Mouse (Mus musculus) liver, adult 2 months (tissue): Measurements from ENCODE around the gene Cd247. TPM values are rescaled to one million over a fixed set of nuclear protein-coding genes. Genes with fewer than 3 reads are reported as not detected.

Experiments
- DNase-seq: peaks from one replicate; pipeline ENCODE4 v3.0.0-alpha.2; 2011; ENCODE audit warnings: low read depth, low spot score; ENCODE audit errors: extremely low read depth
- H3K27ac ChIP-seq: fragments of 200-500 bp; replicated peaks from 2 replicates; pipeline ENCODE4 v1.5.1; 2012; ENCODE audit warnings: low read depth, mild to moderate bottlenecking, control low read depth, inconsistent platforms, low read length; ENCODE audit not compliant: insufficient read depth
- H3K27me3 ChIP-seq: fragments of 200-500 bp; 2 replicates; pipeline ENCODE4 v1.6.1; 2012; ENCODE audit warnings: mild to moderate bottlenecking, moderate library complexity, low read length, inconsistent platforms; ENCODE audit not compliant: control insufficient read depth, insufficient read depth
- H3K36me3 ChIP-seq: fragments of 200-500 bp; 2 replicates; pipeline ENCODE4 v1.6.1; 2012; ENCODE audit warnings: low read length, inconsistent platforms; ENCODE audit not compliant: control insufficient read depth, insufficient read depth
- H3K4me1 ChIP-seq: fragments of 200-500 bp; 2 replicates; pipeline ENCODE4 v1.6.1; 2011; ENCODE audit warnings: low read length; ENCODE audit not compliant: control insufficient read depth, insufficient read depth
- H3K4me3 ChIP-seq: fragments of 200-500 bp; 2 replicates; pipeline ENCODE4 v1.5.1; 2011; ENCODE audit warnings: low read depth, mild to moderate bottlenecking, control low read depth, low read length, moderate library complexity; ENCODE audit not compliant: insufficient read depth
- H3K79me2 ChIP-seq: fragments of 200-500 bp; 2 replicates; pipeline ENCODE4 v1.6.1; 2012; ENCODE audit warnings: inconsistent platforms, mild to moderate bottlenecking, low read length, moderate library complexity; ENCODE audit not compliant: control insufficient read depth, insufficient read depth
- H3K9ac ChIP-seq: fragments of 200-500 bp; 2 replicates; pipeline ENCODE4 v1.6.1; 2012; ENCODE audit warnings: low read depth, mild to moderate bottlenecking, control low read depth, inconsistent platforms, low read length
- CTCF ChIP-seq: fragments of 200-500 bp; IDR thresholded peaks from 2 replicates; pipeline ENCODE4 v1.5.1; 2011; ENCODE audit warnings: low read depth, low read length, control low read depth
- POLR2A ChIP-seq: fragments of 200-500 bp; IDR thresholded peaks from 2 replicates; pipeline ENCODE4 v1.6.1; 2011; ENCODE audit warnings: low read length, control low read depth; ENCODE audit not compliant: insufficient read depth; ENCODE audit errors: extremely low read depth
- WGBS: fragments of 180-500 bp; shearing (Covaris S2); methylation state at CpG from one replicate; pipeline ENCODE4 v1.1.7; 2018; 5-methylcytosine and 5-hydroxymethylcytosine counted together
- polyA plus RNA-seq: library from polyadenylated mRNA; depleted of rRNA; stranded (reverse); fragments of >200 nt; gene quantifications from 2 replicates; pipeline ENCODE4 v1.2.3, GENCODE M21; 2012
- total RNA-seq: library from RNA; depleted of rRNA; stranded (reverse); fragments of >200 nt; gene quantifications from 2 replicates; pipeline ENCODE4 v1.2.3, GENCODE M21; 2014

Gene Cd247
- total and polyA plus RNA-seq, 2 experiments = 0.55 to 0.64 TPM

DNA sequence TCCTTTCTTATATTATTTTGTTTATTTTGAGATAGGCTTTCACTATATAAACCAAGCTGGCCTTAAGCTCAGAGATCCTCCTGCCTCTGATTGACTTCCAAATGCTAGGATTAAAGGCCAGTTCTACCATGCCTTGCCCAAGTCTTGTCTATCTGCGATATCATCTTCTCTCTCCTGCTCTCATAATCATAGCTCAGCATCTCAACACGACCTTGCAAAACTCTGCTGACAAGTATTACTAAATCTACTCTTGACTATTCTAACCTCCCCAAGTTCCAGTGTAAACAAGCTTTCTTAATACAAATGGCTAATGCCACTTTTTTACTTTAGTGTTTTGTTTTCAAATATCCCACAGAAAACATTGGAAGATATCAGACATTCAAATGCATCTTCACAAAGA is 119.7 kb downstream of the Cd247 start:
- WGBS = 64% methylated on average over 2 of the region's 2 CpGs
- H3K79me2 ChIP-seq = no peaks in the 10 kb centered on the region; the same call in 1 of the 2 replicates

DNA sequence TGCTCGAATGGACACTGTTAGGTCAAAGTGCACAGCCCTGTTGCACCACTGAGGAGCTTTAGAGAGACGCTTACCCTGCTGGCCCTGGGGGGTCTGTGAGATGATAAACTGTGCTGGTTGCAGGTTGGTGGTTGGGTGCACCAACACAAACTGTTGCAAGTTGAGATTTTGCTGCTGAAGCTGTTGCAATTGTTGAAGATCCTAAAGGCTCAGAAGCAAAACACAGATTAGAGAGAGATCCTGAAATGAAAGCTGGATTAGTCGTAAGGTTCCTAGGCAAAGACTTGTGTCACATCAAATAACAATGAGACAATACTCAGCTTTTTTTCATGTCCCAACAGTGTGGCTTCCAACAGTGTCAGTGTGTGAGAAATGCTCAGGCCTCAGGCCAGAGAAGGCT is 120.3 kb downstream of the Cd247 start:
- no peaks in the 10 kb centered on the region for H3K27me3 ChIP-seq
- no peaks in the 10 kb centered on the region; the same call in 1 of the 2 replicates for H3K79me2 ChIP-seq
- WGBS = 49% methylated on average over 3 of the region's 3 CpGs
- no peak overlapping the region for H3K4me3 ChIP-seq
- H3K27ac ChIP-seq = no peak overlapping the region
- peaks cover 11% of the 10 kb centered on the region; the same call in 1 of the 2 replicates for H3K36me3 ChIP-seq
- no peak overlapping the region for H3K9ac ChIP-seq
- TF ChIP-seq POLR2A (no peak), CTCF (no peak)
- DNase-seq = peak; percentile 29
- no peaks in the 10 kb centered on the region for H3K4me1 ChIP-seq

More for the DNA sequence above, 119.7 kb downstream of the Cd247 start:
- Histone ChIP-seq H3K36me3 (peaks cover 14% of the 10 kb centered on the region), H3K9ac (no peak overlapping the region), H3K4me3 (no peak overlapping the region), H3K27ac (no peak overlapping the region), H3K27me3 (no peaks in the 10 kb centered on the region), H3K4me1 (no peaks in the 10 kb centered on the region)
- DNase-seq = peak; percentile 12
- TF ChIP-seq CTCF (no peak), POLR2A (no peak)

DNA sequence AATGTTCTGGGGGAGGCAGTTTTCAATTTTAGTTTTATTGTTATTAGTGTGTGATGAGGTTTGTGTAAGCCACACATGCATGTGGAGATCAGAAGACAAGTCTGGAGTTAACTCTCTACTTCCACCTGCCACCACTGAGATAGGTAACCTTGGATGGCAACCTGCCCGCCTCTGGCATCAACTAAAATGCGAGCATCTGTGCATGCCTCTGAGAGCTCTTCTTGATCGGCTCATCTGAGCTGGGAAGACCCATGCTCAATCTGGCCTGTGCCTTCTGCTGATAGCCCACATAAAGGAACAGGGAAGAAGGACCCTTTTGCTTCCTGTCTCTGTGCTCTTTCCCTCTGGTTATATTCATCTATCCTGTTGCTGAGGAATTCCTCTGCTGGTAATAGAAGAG is 121.0 kb downstream of the Cd247 start:
- Histone ChIP-seq H3K4me1 (no peaks in the 10 kb centered on the region), H3K4me3 (no peak overlapping the region), H3K27me3 (no peaks in the 10 kb centered on the region), H3K27ac (no peak overlapping the region), H3K36me3 (peaks cover 9% of the 10 kb centered on the region; the same call in 1 of the 2 replicates), H3K9ac (no peak overlapping the region), H3K79me2 (no peaks in the 10 kb centered on the region; the same call in 1 of the 2 replicates)
- DNase-seq = no peak
- WGBS = 86% methylated on average over 3 of the region's 3 CpGs
- TF ChIP-seq POLR2A (no peak), CTCF (no peak)

DNA sequence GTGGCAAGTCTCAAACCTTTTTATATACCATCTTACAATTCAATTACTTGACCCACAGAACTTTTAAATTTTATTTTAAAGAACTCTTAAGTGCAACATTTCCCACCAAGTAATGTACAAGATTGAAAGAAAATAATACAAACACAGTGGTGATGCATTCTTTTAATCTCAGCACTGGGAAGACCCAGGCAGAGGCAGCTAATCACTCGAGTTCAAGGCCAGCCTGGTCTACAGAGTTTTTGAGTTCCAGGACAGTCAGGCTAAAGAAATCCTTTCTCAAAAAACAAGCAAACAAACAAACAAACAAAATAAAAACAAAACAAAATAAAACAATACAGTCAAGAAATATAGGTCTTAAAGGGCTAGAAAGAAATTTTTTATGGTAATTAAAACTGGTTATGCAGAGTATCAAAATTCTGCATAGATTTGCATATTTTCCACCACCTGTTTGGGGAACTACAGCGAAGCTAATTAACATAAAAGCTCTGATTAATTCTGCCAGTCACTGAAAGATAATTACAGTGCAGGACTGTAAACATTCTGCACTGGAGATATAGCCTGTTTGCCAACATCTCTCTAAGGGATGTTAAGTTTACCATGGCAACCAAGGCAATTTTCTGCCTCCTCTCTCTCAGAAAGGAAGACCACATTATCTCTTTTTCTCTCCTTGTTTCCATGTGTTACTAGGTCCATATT is 125.4 kb downstream of the Cd247 start:
- 88% methylated on average over 2 of the region's 2 CpGs for WGBS
- Histone ChIP-seq H3K4me1 (no peaks in the 10 kb centered on the region), H3K36me3 (peaks cover 6% of the 10 kb centered on the region), H3K27me3 (no peaks in the 10 kb centered on the region), H3K27ac (no peak overlapping the region), H3K9ac (no peak overlapping the region), H3K79me2 (no peaks in the 10 kb centered on the region; the same call in 1 of the 2 replicates), H3K4me3 (no peak overlapping the region)
- DNase-seq = no peak
- TF ChIP-seq CTCF = no peak
- no peak for TF ChIP-seq POLR2A

DNA sequence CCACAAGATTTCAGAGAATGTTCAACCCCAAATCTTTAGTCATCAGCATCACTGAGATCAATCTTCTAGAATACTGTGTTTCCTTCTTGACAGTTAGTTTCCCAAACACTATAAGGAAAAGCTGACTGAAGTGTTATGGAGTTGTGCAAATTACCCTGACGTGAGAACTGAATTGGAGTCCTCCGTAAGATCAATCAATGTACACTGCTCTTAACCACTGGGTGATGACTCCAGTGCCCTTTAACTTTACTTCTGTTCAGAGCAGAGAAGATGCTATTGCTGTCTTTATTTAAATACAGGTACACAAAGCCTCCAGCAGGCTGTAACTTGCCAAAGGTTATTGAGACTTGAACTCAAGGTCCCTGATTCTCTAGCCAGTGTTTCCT is 125.9 kb downstream of the Cd247 start:
- DNase-seq = no peak
- WGBS = 92% methylated on average over 2 of the region's 2 CpGs
- no peaks in the 10 kb centered on the region; the same call in 1 of the 2 replicates for H3K79me2 ChIP-seq
- TF ChIP-seq CTCF = no peak
- no peak for TF ChIP-seq POLR2A
- no peak overlapping the region for H3K4me3 ChIP-seq
- H3K27me3 ChIP-seq = no peaks in the 10 kb centered on the region
- no peak overlapping the region for H3K9ac ChIP-seq
- H3K4me1 ChIP-seq = no peaks in the 10 kb centered on the region
- no peak overlapping the region for H3K27ac ChIP-seq
- H3K36me3 ChIP-seq = peaks cover 6% of the 10 kb centered on the region

DNA sequence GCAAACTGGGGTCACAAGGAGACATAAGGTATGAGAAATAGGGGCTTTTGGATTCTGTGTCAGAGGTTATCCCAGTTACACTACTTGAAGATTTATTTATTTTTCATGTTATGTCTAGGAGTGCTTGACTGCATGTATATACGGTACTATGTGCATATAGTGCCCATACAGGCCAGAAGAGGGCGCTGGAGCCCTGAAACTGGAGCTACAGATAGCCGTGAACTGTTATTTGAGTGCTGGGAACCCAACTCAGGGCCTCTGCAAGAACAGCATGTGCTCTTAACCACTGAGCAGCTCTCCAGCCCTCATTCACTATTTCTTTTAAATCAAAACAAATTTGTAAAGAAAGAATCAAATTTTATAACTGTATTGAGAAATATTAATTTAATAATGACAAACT is 132.5 kb downstream of the Cd247 start:
- TF ChIP-seq CTCF = no peak
- TF ChIP-seq POLR2A = no peak
- H3K36me3 ChIP-seq = peaks cover 4% of the 10 kb centered on the region
- 81% methylated on average over 3 of the region's 3 CpGs for WGBS

More for the DNA sequence above, 132.5 kb downstream of the Cd247 start:
- no peak overlapping the region for H3K9ac ChIP-seq
- H3K4me1 ChIP-seq = no peaks in the 10 kb centered on the region; the same call in 1 of the 2 replicates
- H3K4me3 ChIP-seq = no peak overlapping the region
- H3K27ac ChIP-seq = no peak overlapping the region
- H3K27me3 ChIP-seq = no peaks in the 10 kb centered on the region
- peaks cover 2% of the 10 kb centered on the region; the same call in 1 of the 2 replicates for H3K79me2 ChIP-seq
- DNase-seq = no peak
